9 mouse cellular contexts compared by ENCODE assay signal in the genomic region with DNA sequence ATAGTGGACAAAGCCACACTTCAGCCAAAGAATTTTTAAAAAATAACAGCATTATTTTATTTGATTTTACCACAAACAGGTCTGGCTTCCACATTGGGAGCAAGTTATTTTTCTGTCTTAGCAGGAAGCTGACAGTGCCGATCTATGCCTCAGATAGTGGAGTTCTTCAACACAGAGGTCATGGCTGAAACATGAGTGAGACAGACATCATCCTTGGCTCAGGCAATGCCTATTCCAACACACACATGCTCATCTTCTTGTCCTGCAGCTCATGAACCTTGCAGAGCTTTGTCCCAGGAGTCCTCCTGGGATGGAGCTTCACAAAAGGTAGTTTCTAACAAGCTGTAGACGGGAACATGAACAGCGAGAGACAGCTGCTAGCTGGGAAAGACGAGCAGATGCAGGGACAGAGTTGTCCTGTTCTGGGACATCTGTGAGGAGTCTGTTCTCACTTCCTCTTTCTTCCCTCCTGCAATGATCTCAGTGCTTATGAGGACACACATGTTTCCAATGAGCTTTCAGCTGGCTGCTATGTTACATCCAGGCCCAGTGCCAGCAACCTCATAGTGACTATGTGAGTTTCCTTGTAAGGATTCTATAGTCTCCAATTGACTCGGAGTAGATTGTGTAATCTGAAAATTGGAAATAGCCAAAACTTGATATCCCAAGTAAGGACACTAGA.
DNase-seq lines count a peak whose midpoint lies in the region; ATAC-seq and TF ChIP-seq lines count a peak whose summit lies in the region.
"Had no signal": no experiment of that assay in that cellular context is flagged by ENCODE, and none has a peak within 500 bp of the region (broad histone marks: within the 10 kb centered on the region; RNA-seq: fewer than 3 reads in every experiment).

No protein-coding gene starts in this region.

- no peaks in the 10 kb centered on the region for H3K4me1 ChIP-seq in heart, embryonic 12.5 days (replicated peaks)

- H3K27ac ChIP-seq in heart, embryonic 12.5 days (ENCODE audit: poor library complexity, severe bottlenecking) = no peak overlapping the region

- ATAC-seq in heart, embryonic 12.5 days (ENCODE audit: insufficient number of reproducible peaks, low FRiP score) = no peak

- no peaks in the 10 kb centered on the region for H3K27me3 ChIP-seq in heart, embryonic 12.5 days (replicated peaks)

- H3K36me3 ChIP-seq in heart, embryonic 12.5 days = no peaks in the 10 kb centered on the region
- H3K36me3 ChIP-seq: G1E had no signal

- no peak for TF ChIP-seq POLR2A in brain, embryonic 14.5 days (IDR thresholded peaks at IDR 0.05; ENCODE audit: borderline replicate concordance, extremely low read depth, insufficient read depth, insufficient read length, poor library complexity, severe bottlenecking)

- no peak overlapping the region for H3K4me2 ChIP-seq in heart, embryonic 12.5 days

- peak; percentile 47 to 51 for DNase-seq in heart, adult 18-20 months
- DNase-seq in 3T3-L1 (ENCODE audit: low read depth, low spot score) = peak; percentile 81
- DNase-seq in brain, embryonic 14.5 days (ENCODE audit: low read depth) = peak; percentile 12
- peak; percentile 1 for DNase-seq in induced T-regulatory cell, adult 2 months (ENCODE audit: low read depth)
- no peak for DNase-seq in yolk sac, embryonic 10.5 days (ENCODE audit: low spot score)
- no peak for DNase-seq in cerebellum, adult 18-20 months
- DNase-seq in thymus, adult 18-20 months = no peak

- no peak overlapping the region for H3K9ac ChIP-seq in heart, embryonic 12.5 days

- WGBS in heart, embryonic 12.5 days = 65% methylated on average over 5 of the region's 5 CpGs

- no peak overlapping the region for H3K4me3 ChIP-seq in heart, embryonic 12.5 days

- no peaks in the 10 kb centered on the region for H3K9me3 ChIP-seq in heart, embryonic 12.5 days (replicated peaks)
- H3K9me3 ChIP-seq: G1E had no signal

- no peak for TF ChIP-seq CTCF in brain, embryonic 14.5 days (IDR thresholded peaks at IDR 0.05; ENCODE audit: borderline replicate concordance, extremely low read depth, insufficient read depth, insufficient read length)

Comparison
In these comparisons a context has a peak if more than half of its experiments do, and no peak if none do; other contexts are left out.
1. DNase-seq: peak in heart, adult 18-20 months (2 of 2), 3T3-L1 (single experiment), brain, embryonic 14.5 days (single experiment) and induced T-regulatory cell, adult 2 months (single experiment); none in yolk sac, embryonic 10.5 days (single experiment), cerebellum, adult 18-20 months (0 of 2) and thymus, adult 18-20 months (0 of 2).